Mouse (Mus musculus) liver, embryonic 11.5 days (tissue): ENCODE measurements around the gene Adamtsl1. TPM values are rescaled to one million over a fixed set of nuclear protein-coding genes. Genes with fewer than 3 reads are reported as not detected.

Experiments used
- ATAC-seq: fragments of 200-750 bp; cut with Nextera tagmentation; replicated peaks from 2 replicates; pipeline ENCODE4 v1.8.0; 2017; ENCODE audit warnings: moderate number of reproducible peaks, mild to moderate bottlenecking, moderate TSS enrichment, moderate library complexity; ENCODE audit not compliant: low FRiP score
- DNase-seq: peaks from one replicate; pipeline ENCODE4 v3.0.0-alpha.2; 2017; ENCODE audit warnings: low spot score
- H3K27ac ChIP-seq: fragments of 300-500 bp; sonication (generic); 2 replicates; pipeline ENCODE4 v1.5.1; 2014; ENCODE audit warnings: mild to moderate bottlenecking, low read depth, low read length, control low read depth
- H3K27me3 ChIP-seq: fragments of 300-500 bp; sonication (generic); replicated peaks from 2 replicates; pipeline ENCODE4 v1.6.1; 2014; ENCODE audit warnings: low read length, mixed read lengths; ENCODE audit not compliant: control insufficient read depth, insufficient read depth
- H3K36me3 ChIP-seq: fragments of 300-500 bp; sonication (generic); 2 replicates; pipeline ENCODE4 v1.6.1; 2014; ENCODE audit warnings: mild to moderate bottlenecking, low read length, moderate library complexity, mixed read lengths; ENCODE audit not compliant: control insufficient read depth, insufficient read depth
- H3K4me1 ChIP-seq: fragments of 300-500 bp; sonication (generic); replicated peaks from 2 replicates; pipeline ENCODE4 v1.6.1; 2014; ENCODE audit warnings: low read length, mixed read lengths; ENCODE audit not compliant: control insufficient read depth, insufficient read depth
- H3K4me2 ChIP-seq: fragments of 300-500 bp; sonication (generic); 2 replicates; pipeline ENCODE4 v1.6.1; 2014; ENCODE audit warnings: mild to moderate bottlenecking, control low read depth, moderate library complexity
- H3K4me3 ChIP-seq: fragments of 300-500 bp; sonication (generic); 2 replicates; pipeline ENCODE4 v1.5.1; 2014; ENCODE audit warnings: low read depth, low read length, control low read depth
- H3K9ac ChIP-seq: fragments of 300-500 bp; sonication (generic); 2 replicates; pipeline ENCODE4 v1.6.1; 2014; ENCODE audit warnings: low read depth, low read length, control low read depth
- H3K9me3 ChIP-seq: fragments of 300-500 bp; sonication (generic); 2 replicates; pipeline ENCODE4 v1.6.1; 2016; ENCODE audit warnings: low read length, inconsistent platforms, mixed read lengths; ENCODE audit not compliant: control insufficient read depth
- WGBS: fragments of 180-500 bp; shearing (Covaris S2); extraction: QIAGEN DNeasy Blood & Tissue Kit; methylation state at CpG from one replicate; pipeline ENCODE4 v1.1.7; 2014; 5-methylcytosine and 5-hydroxymethylcytosine counted together
- polyA plus RNA-seq: library from polyadenylated mRNA; unstranded; fragments of >200 nt; fragmentation: Nextera tagmentation; extraction: Ambion mirVana; gene quantifications from 2 replicates; pipeline ENCODE4 v1.2.1, GENCODE M21; 2014

Gene Adamtsl1
- polyA plus RNA-seq, 1 experiment from 2014 or later = 4.9 TPM

GRCm38 (mm10) chr4:86006596-86006995 lies 492.6 kb downstream of the Adamtsl1 start:
- H3K27me3 ChIP-seq = no peaks in the 10 kb centered on the region
- ATAC-seq (no peak), DNase-seq (no peak)
- H3K9me3 ChIP-seq = no peaks in the 10 kb centered on the region
- 60% methylated on average over 5 of the region's 5 CpGs for WGBS
- no peaks in the 10 kb centered on the region for H3K4me1 ChIP-seq
- H3K4me2 ChIP-seq = no peak overlapping the region
- H3K9ac ChIP-seq = no peak overlapping the region
- no peaks in the 10 kb centered on the region for H3K36me3 ChIP-seq
- no peak overlapping the region for H3K27ac ChIP-seq
- no peak overlapping the region for H3K4me3 ChIP-seq

- Histone ChIP-seq H3K27ac (no peak overlapping the region), H3K9ac (no peak overlapping the region), H3K27me3 (no peaks in the 10 kb centered on the region), H3K4me3 (no peak overlapping the region), H3K4me1 (no peaks in the 10 kb centered on the region), H3K4me2 (no peak overlapping the region), H3K9me3 (no peaks in the 10 kb centered on the region), H3K36me3 (no peaks in the 10 kb centered on the region)
- WGBS = 87% methylated on average over 3 of the region's 3 CpGs
- no peak for ATAC-seq
- DNase-seq = no peak
Measured at GRCm38 (mm10) chr4:86013640-86014039, 499.7 kb downstream of the Adamtsl1 start.

GRCm38 (mm10) chr4:86018928-86019327 lies 505.0 kb downstream of the Adamtsl1 start:
- no peak overlapping the region for H3K4me3 ChIP-seq
- no peaks in the 10 kb centered on the region for H3K9me3 ChIP-seq
- ATAC-seq = no peak
- no peaks in the 10 kb centered on the region for H3K4me1 ChIP-seq
- no peaks in the 10 kb centered on the region for H3K36me3 ChIP-seq
- H3K27me3 ChIP-seq = no peaks in the 10 kb centered on the region
- 75% methylated on average over 1 of the region's 1 CpGs for WGBS
- no peak overlapping the region for H3K27ac ChIP-seq
- no peak for DNase-seq
- no peak overlapping the region for H3K4me2 ChIP-seq
- no peak overlapping the region for H3K9ac ChIP-seq

GRCm38 (mm10) chr4:86019586-86019985 lies 505.6 kb downstream of the Adamtsl1 start:
- H3K9me3 ChIP-seq = no peaks in the 10 kb centered on the region
- no peak overlapping the region for H3K4me3 ChIP-seq
- H3K4me1 ChIP-seq = no peaks in the 10 kb centered on the region
- no peaks in the 10 kb centered on the region for H3K27me3 ChIP-seq
- H3K4me2 ChIP-seq = no peak overlapping the region
- H3K9ac ChIP-seq = no peak overlapping the region
- H3K27ac ChIP-seq = no peak overlapping the region
- no peaks in the 10 kb centered on the region for H3K36me3 ChIP-seq
- no peak for DNase-seq
- 55% methylated on average over 4 of the region's 4 CpGs for WGBS
- no peak for ATAC-seq

GRCm38 (mm10) chr4:86020372-86021090 lies 506.6 kb downstream of the Adamtsl1 start:
- H3K4me2 ChIP-seq = no peak overlapping the region
- no peaks in the 10 kb centered on the region for H3K4me1 ChIP-seq
- WGBS = 66% methylated on average over 10 of the region's 10 CpGs
- no peaks in the 10 kb centered on the region for H3K9me3 ChIP-seq
- DNase-seq (no peak), ATAC-seq (no peak)
- H3K27ac ChIP-seq = no peak overlapping the region
- H3K27me3 ChIP-seq = no peaks in the 10 kb centered on the region
- no peak overlapping the region for H3K4me3 ChIP-seq
- H3K9ac ChIP-seq = no peak overlapping the region
- H3K36me3 ChIP-seq = no peaks in the 10 kb centered on the region

GRCm38 (mm10) chr4:86024573-86025160 lies 510.7 kb downstream of the Adamtsl1 start:
- H3K27me3 ChIP-seq = no peaks in the 10 kb centered on the region
- no peak overlapping the region for H3K27ac ChIP-seq
- H3K4me3 ChIP-seq = no peak overlapping the region
- no peak overlapping the region for H3K4me2 ChIP-seq
- WGBS = 49% methylated on average over 8 of the region's 8 CpGs
- DNase-seq (no peak), ATAC-seq (peak; percentile 31; the same call in 1 of the 2 replicates)
- no peaks in the 10 kb centered on the region for H3K4me1 ChIP-seq
- no peaks in the 10 kb centered on the region for H3K36me3 ChIP-seq
- H3K9ac ChIP-seq = no peak overlapping the region
- no peaks in the 10 kb centered on the region for H3K9me3 ChIP-seq

GRCm38 (mm10) chr4:86029486-86029885 lies 515.5 kb downstream of the Adamtsl1 start:
- H3K9ac ChIP-seq = no peak overlapping the region
- no peaks in the 10 kb centered on the region for H3K9me3 ChIP-seq
- no peaks in the 10 kb centered on the region for H3K27me3 ChIP-seq
- WGBS = 81% methylated on average over 6 of the region's 6 CpGs
- DNase-seq (no peak), ATAC-seq (no peak)
- no peak overlapping the region for H3K4me3 ChIP-seq
- H3K27ac ChIP-seq = no peak overlapping the region
- no peaks in the 10 kb centered on the region for H3K36me3 ChIP-seq
- H3K4me1 ChIP-seq = no peaks in the 10 kb centered on the region
- no peak overlapping the region for H3K4me2 ChIP-seq

GRCm38 (mm10) chr4:86030208-86030607 lies 516.2 kb downstream of the Adamtsl1 start:
- Histone ChIP-seq H3K27me3 (no peaks in the 10 kb centered on the region), H3K27ac (no peak overlapping the region), H3K36me3 (no peaks in the 10 kb centered on the region), H3K9me3 (no peaks in the 10 kb centered on the region), H3K9ac (no peak overlapping the region), H3K4me2 (no peak overlapping the region), H3K4me3 (no peak overlapping the region), H3K4me1 (no peaks in the 10 kb centered on the region)
- WGBS = 49% methylated on average over 3 of the region's 3 CpGs
- DNase-seq = no peak
- ATAC-seq = no peak

- H3K27me3 ChIP-seq = no peaks in the 10 kb centered on the region
- H3K4me1 ChIP-seq = no peaks in the 10 kb centered on the region
- DNase-seq = no peak
- ATAC-seq = no peak
- H3K27ac ChIP-seq = no peak overlapping the region
- WGBS = 55% methylated on average over 8 of the region's 8 CpGs
- H3K4me3 ChIP-seq = no peak overlapping the region
- no peaks in the 10 kb centered on the region for H3K9me3 ChIP-seq
- H3K9ac ChIP-seq = no peak overlapping the region
- H3K4me2 ChIP-seq = no peak overlapping the region
- no peaks in the 10 kb centered on the region for H3K36me3 ChIP-seq
Measured at GRCm38 (mm10) chr4:86031041-86031440, 517.1 kb downstream of the Adamtsl1 start.
